Mouse (Mus musculus): ENCODE data around the gene Zfp800.

- TF ChIP-seq CTCF (IDR thresholded peaks at IDR 0.05 in 2 of 3, conservative IDR thresholded peaks at IDR 0.05 in 1 of 3; ENCODE audit: control insufficient read depth in 1 of 3, insufficient read depth in 1 of 3, low read depth in 2 of 3, low read length in 3 of 3, poor library complexity in 1 of 3, severe bottlenecking in 1 of 3) (no peak), CHD2 (IDR thresholded peaks at IDR 0.05; ENCODE audit: low read length) (no peak)
These were observed 1.6 kb downstream of the Zfp800 start for GRCm38 (mm10) chr6:28396051-28396852.

Measured in MEL (cell line).